Mouse (Mus musculus): Measurements from ENCODE around the gene Slbp.

DNA sequence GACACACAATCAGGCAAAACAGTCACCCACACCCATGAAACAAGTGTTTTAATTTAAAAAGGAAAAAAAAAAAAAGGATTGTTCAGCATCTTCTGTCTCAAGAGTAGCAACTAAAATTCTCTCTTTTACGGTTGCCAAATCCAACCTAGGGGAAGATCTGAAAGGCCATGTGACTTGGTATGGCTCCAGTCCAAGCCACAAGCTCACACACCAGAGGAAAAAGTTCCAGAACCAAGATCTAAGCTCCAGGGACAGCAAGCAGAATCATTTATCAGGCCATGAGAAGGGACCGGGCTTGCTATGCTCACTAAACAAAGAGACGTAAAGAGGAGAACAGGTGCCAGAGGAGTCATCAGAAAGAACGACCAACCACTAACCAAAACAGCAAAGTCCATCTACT, 24.4 kb downstream of the Slbp start:
- TF ChIP-seq POLR2A (IDR thresholded peaks at IDR 0.05; ENCODE audit: insufficient read depth, low read depth, low read length) (no peak), CTCF (IDR thresholded peaks at IDR 0.05; ENCODE audit: insufficient read depth, low read depth, low read length) (no peak)

Measured in olfactory bulb, adult 2 months (tissue).